Mouse (Mus musculus) liver, embryonic 16.5 days (tissue): ENCODE measurements around the gene Gna15. TPM values are rescaled to one million over a fixed set of nuclear protein-coding genes. Genes with fewer than 3 reads are reported as not detected.

Experiments
- ATAC-seq: fragments of 200-750 bp; cut with Nextera tagmentation; 2 replicates; pipeline ENCODE4 v1.8.0; 2017; ENCODE audit warnings: low read depth, mild to moderate bottlenecking, moderate number of reproducible peaks, moderate library complexity
- H3K27ac ChIP-seq: fragments of 300-500 bp; sonication (generic); 2 replicates; pipeline ENCODE4 v1.5.1; 2014; ENCODE audit warnings: mild to moderate bottlenecking, low read length
- H3K27me3 ChIP-seq: fragments of 300-500 bp; sonication (generic); 2 replicates; pipeline ENCODE4 v1.6.1; 2014; ENCODE audit warnings: low read depth, low read length, mixed read lengths; ENCODE audit not compliant: control insufficient read depth, insufficient read depth
- H3K36me3 ChIP-seq: fragments of 300-500 bp; sonication (generic); 2 replicates; pipeline ENCODE4 v1.6.1; 2014; ENCODE audit warnings: mild to moderate bottlenecking; ENCODE audit not compliant: control insufficient read depth, insufficient read depth
- H3K4me1 ChIP-seq: fragments of 300-500 bp; sonication (generic); 2 replicates; pipeline ENCODE4 v1.6.1; 2014; ENCODE audit warnings: low read depth, low read length, mixed read lengths; ENCODE audit not compliant: control insufficient read depth
- H3K4me2 ChIP-seq: fragments of 300-500 bp; sonication (generic); 2 replicates; pipeline ENCODE4 v1.6.1; 2014; ENCODE audit warnings: low read depth, low read length, mixed read lengths
- H3K4me3 ChIP-seq: fragments of 300-500 bp; sonication (generic); 2 replicates; pipeline ENCODE4 v1.5.1; 2014; ENCODE audit warnings: low read depth, mild to moderate bottlenecking, low read length
- H3K9ac ChIP-seq: fragments of 300-500 bp; sonication (generic); 2 replicates; pipeline ENCODE4 v1.6.1; 2014; ENCODE audit warnings: low read depth, low read length
- H3K9me3 ChIP-seq: fragments of 300-500 bp; sonication (generic); replicated peaks from 2 replicates; pipeline ENCODE4 v1.6.1; 2016; ENCODE audit warnings: low read length; ENCODE audit not compliant: control insufficient read depth
- WGBS: fragments of 180-500 bp; shearing (Covaris S2); extraction: QIAGEN DNeasy Blood & Tissue Kit; methylation state at CpG from one replicate; pipeline ENCODE4 v1.1.7; 2014; ENCODE audit not compliant: insufficient replicate concordance; 5-methylcytosine and 5-hydroxymethylcytosine counted together
- polyA plus RNA-seq: library from polyadenylated mRNA; unstranded; fragments of >200 nt; fragmentation: Nextera tagmentation; extraction: Ambion mirVana; gene quantifications from 2 replicates; pipeline ENCODE4 v1.2.1, GENCODE M21; 2015

The Gna15 gene
- polyA plus RNA-seq, 1 experiment from 2014 or later: 4.4 TPM

GRCm38 (mm10) chr10:81462917-81463316, 61.1 kb downstream of the Gna15 start:
- no peak for ATAC-seq
- Histone ChIP-seq H3K27me3 (peaks cover 78% of the 10 kb centered on the region), H3K36me3 (no peaks in the 10 kb centered on the region), H3K4me2 (no peak overlapping the region), H3K9me3 (no peaks in the 10 kb centered on the region), H3K4me1 (peaks cover 15% of the 10 kb centered on the region), H3K27ac (no peak overlapping the region), H3K4me3 (no peak overlapping the region), H3K9ac (no peak overlapping the region)
- WGBS: 68% methylated on average over 7 of the region's 7 CpGs

- H3K4me2 ChIP-seq: no peak overlapping the region
- H3K4me3 ChIP-seq: no peak overlapping the region
- 34% methylated on average over 7 of the region's 7 CpGs for WGBS
These were observed 61.6 kb downstream of the Gna15 start for GRCm38 (mm10) chr10:81462415-81462804.

GRCm38 (mm10) chr10:81461673-81462414, 62.2 kb downstream of the Gna15 start:
- no peak overlapping the region for H3K4me3 ChIP-seq
- 4% methylated on average over 16 of the region's 16 CpGs for WGBS
- H3K9ac ChIP-seq: no peak overlapping the region
- H3K27me3 ChIP-seq: peaks cover 87% of the 10 kb centered on the region
- no peak for ATAC-seq
- H3K27ac ChIP-seq: no peak overlapping the region
- H3K36me3 ChIP-seq: no peaks in the 10 kb centered on the region
- H3K9me3 ChIP-seq: no peaks in the 10 kb centered on the region
- peaks cover 15% of the 10 kb centered on the region for H3K4me1 ChIP-seq
- no peak overlapping the region for H3K4me2 ChIP-seq

More at GRCm38 (mm10) chr10:81462415-81462804, 61.6 kb downstream of the Gna15 start:
- Histone ChIP-seq H3K36me3 (no peaks in the 10 kb centered on the region), H3K27ac (no peak overlapping the region), H3K27me3 (peaks cover 83% of the 10 kb centered on the region), H3K9ac (no peak overlapping the region), H3K4me1 (peaks cover 15% of the 10 kb centered on the region), H3K9me3 (no peaks in the 10 kb centered on the region)
- no peak for ATAC-seq

GRCm38 (mm10) chr10:81460951-81461350, 63.1 kb downstream of the Gna15 start:
- Histone ChIP-seq H3K4me1 (peaks cover 15% of the 10 kb centered on the region), H3K4me2 (no peak overlapping the region), H3K9me3 (no peaks in the 10 kb centered on the region), H3K36me3 (no peaks in the 10 kb centered on the region), H3K27me3 (peaks cover 89% of the 10 kb centered on the region), H3K4me3 (no peak overlapping the region), H3K27ac (no peak overlapping the region), H3K9ac (no peak overlapping the region)
- ATAC-seq: no peak
- WGBS: 26% methylated on average over 11 of the region's 11 CpGs

GRCm38 (mm10) chr10:81460471-81460870, 63.6 kb downstream of the Gna15 start:
- Histone ChIP-seq H3K4me3 (no peak overlapping the region), H3K27me3 (peaks cover 90% of the 10 kb centered on the region), H3K4me2 (no peak overlapping the region), H3K9me3 (no peaks in the 10 kb centered on the region), H3K27ac (no peak overlapping the region), H3K9ac (no peak overlapping the region), H3K36me3 (no peaks in the 10 kb centered on the region), H3K4me1 (peaks cover 15% of the 10 kb centered on the region)
- no peak for ATAC-seq
- 23% methylated on average over 20 of the region's 20 CpGs for WGBS

- Histone ChIP-seq H3K9ac (no peak overlapping the region), H3K27me3 (peaks cover 91% of the 10 kb centered on the region), H3K4me3 (no peak overlapping the region), H3K36me3 (no peaks in the 10 kb centered on the region), H3K27ac (no peak overlapping the region), H3K9me3 (no peaks in the 10 kb centered on the region), H3K4me1 (peaks cover 6% of the 10 kb centered on the region), H3K4me2 (no peak overlapping the region)
- WGBS: 66% methylated on average over 21 of the region's 21 CpGs
- ATAC-seq: no peak
These were observed 64.6 kb downstream of the Gna15 start for GRCm38 (mm10) chr10:81459399-81459798.

- 49% methylated on average over 6 of the region's 6 CpGs for WGBS
- ATAC-seq: no peak
- H3K9ac ChIP-seq: no peak overlapping the region
- H3K4me2 ChIP-seq: no peak overlapping the region
- no peaks in the 10 kb centered on the region for H3K36me3 ChIP-seq
- no peaks in the 10 kb centered on the region for H3K9me3 ChIP-seq
- no peak overlapping the region for H3K4me3 ChIP-seq
- peaks cover 91% of the 10 kb centered on the region for H3K27me3 ChIP-seq
- H3K27ac ChIP-seq: no peak overlapping the region
- peaks cover 3% of the 10 kb centered on the region for H3K4me1 ChIP-seq
These were observed 65.8 kb downstream of the Gna15 start for GRCm38 (mm10) chr10:81458267-81458666.

GRCm38 (mm10) chr10:81457624-81458023, 66.4 kb downstream of the Gna15 start:
- Histone ChIP-seq H3K9me3 (no peaks in the 10 kb centered on the region), H3K4me2 (no peak overlapping the region), H3K9ac (no peak overlapping the region), H3K36me3 (no peaks in the 10 kb centered on the region), H3K4me3 (no peak overlapping the region), H3K27ac (no peak overlapping the region), H3K27me3 (peaks cover 91% of the 10 kb centered on the region), H3K4me1 (peaks cover 3% of the 10 kb centered on the region)
- WGBS: 79% methylated on average over 8 of the region's 8 CpGs
- no peak for ATAC-seq

- Histone ChIP-seq H3K9me3 (no peaks in the 10 kb centered on the region), H3K36me3 (no peaks in the 10 kb centered on the region), H3K27ac (no peak overlapping the region), H3K4me1 (peaks cover 3% of the 10 kb centered on the region), H3K27me3 (peaks cover 91% of the 10 kb centered on the region), H3K9ac (no peak overlapping the region), H3K4me3 (no peak overlapping the region), H3K4me2 (no peak overlapping the region)
- WGBS: 16% methylated on average over 12 of the region's 12 CpGs
- no peak; the same call in 1 of the 2 replicates for ATAC-seq
These were observed 67.0 kb downstream of the Gna15 start for GRCm38 (mm10) chr10:81456983-81457563.
